Mouse (Mus musculus): Measurements from ENCODE around the gene Tmem53.

Gene Tmem53

GRCm38 (mm10) chr4:117251801-117252316 lies at the start of gene Tmem53, which contains the start of gene Armh1:
TSS of gene Tmem53 (plus strand) at chr4:117251951.
TSS of gene Armh1 (minus strand) at chr4:117252125.
- Histone ChIP-seq H3K27me3 (ENCODE audit: insufficient read depth, low read length) (peaks cover 9% of the 10 kb centered on the region; the same call in 1 of the 2 replicates), H3K9me3 (ENCODE audit: low read length) (peaks cover 4% of the 10 kb centered on the region; the same call in 1 of the 2 replicates), H3K4me3 (replicated peaks; ENCODE audit: low read length) (peak within 1 kb of the TSS; percentile 82), H3K36me3 (ENCODE audit: insufficient read depth, low read length) (no peaks in the 10 kb centered on the region), H3K4me1 (replicated peaks; ENCODE audit: low read depth, low read length) (peaks cover 44% of the 10 kb centered on the region)
- TF ChIP-seq NANOG (IDR thresholded peaks at IDR 0.05; ENCODE audit: borderline replicate concordance, low read length): no peak

- H3K9me3 ChIP-seq (ENCODE audit: low read length): peaks cover 38% of the 10 kb centered on the region
- TF ChIP-seq NANOG (IDR thresholded peaks at IDR 0.05; ENCODE audit: borderline replicate concordance, low read length): no peak
- TF ChIP-seq CTCF (conservative IDR thresholded peaks at IDR 0.05; ENCODE audit: low read length): peak; percentile 48
- H3K4me1 ChIP-seq (replicated peaks; ENCODE audit: low read depth, low read length): no peaks in the 10 kb centered on the region
- no peaks in the 10 kb centered on the region for H3K27me3 ChIP-seq (ENCODE audit: insufficient read depth, low read length)
- no peaks in the 10 kb centered on the region for H3K36me3 ChIP-seq (ENCODE audit: insufficient read depth, low read length)
- no peak overlapping the region for H3K4me3 ChIP-seq (replicated peaks; ENCODE audit: low read length)
Observed at GRCm38 (mm10) chr4:117202046-117202991, 49.4 kb upstream of the Tmem53 start.

- H3K9me3 ChIP-seq (ENCODE audit: low read length): peaks cover 38% of the 10 kb centered on the region
- H3K4me1 ChIP-seq (replicated peaks; ENCODE audit: low read depth, low read length): no peaks in the 10 kb centered on the region
- no peaks in the 10 kb centered on the region for H3K36me3 ChIP-seq (ENCODE audit: insufficient read depth, low read length)
- H3K4me3 ChIP-seq (replicated peaks; ENCODE audit: low read length): no peak overlapping the region
- TF ChIP-seq NANOG (IDR thresholded peaks at IDR 0.05; ENCODE audit: borderline replicate concordance, low read length) (no peak), CTCF (conservative IDR thresholded peaks at IDR 0.05; ENCODE audit: low read length) (no peak), POU5F1 (IDR thresholded peaks at IDR 0.05; ENCODE audit: borderline replicate concordance, low read length) (no peak)
- H3K27me3 ChIP-seq (ENCODE audit: insufficient read depth, low read length): no peaks in the 10 kb centered on the region
Observed at GRCm38 (mm10) chr4:117202992-117203354, 48.8 kb upstream of the Tmem53 start.

GRCm38 (mm10) chr4:117209592-117209991 lies 42.2 kb upstream of the Tmem53 start:
- Histone ChIP-seq H3K4me3 (replicated peaks; ENCODE audit: low read length) (no peak overlapping the region), H3K36me3 (ENCODE audit: insufficient read depth, low read length) (no peaks in the 10 kb centered on the region), H3K27me3 (ENCODE audit: insufficient read depth, low read length) (no peaks in the 10 kb centered on the region), H3K4me1 (replicated peaks; ENCODE audit: low read depth, low read length) (peaks cover 35% of the 10 kb centered on the region), H3K9me3 (ENCODE audit: low read length) (no peaks in the 10 kb centered on the region)
- TF ChIP-seq POU5F1 (IDR thresholded peaks at IDR 0.05; ENCODE audit: borderline replicate concordance, low read length) (no peak), CTCF (conservative IDR thresholded peaks at IDR 0.05; ENCODE audit: low read length) (no peak), NANOG (IDR thresholded peaks at IDR 0.05; ENCODE audit: borderline replicate concordance, low read length) (no peak)

GRCm38 (mm10) chr4:117210147-117211074 lies 41.3 kb upstream of the Tmem53 start:
- Histone ChIP-seq H3K4me3 (replicated peaks; ENCODE audit: low read length) (no peak overlapping the region), H3K9me3 (ENCODE audit: low read length) (no peaks in the 10 kb centered on the region), H3K4me1 (replicated peaks; ENCODE audit: low read depth, low read length) (peaks cover 35% of the 10 kb centered on the region), H3K27me3 (ENCODE audit: insufficient read depth, low read length) (peaks cover 3% of the 10 kb centered on the region; the same call in 1 of the 2 replicates), H3K36me3 (ENCODE audit: insufficient read depth, low read length) (no peaks in the 10 kb centered on the region)
- TF ChIP-seq POU5F1 (IDR thresholded peaks at IDR 0.05; ENCODE audit: borderline replicate concordance, low read length) (peak; percentile 15; the same call in 1 of the 2 replicates), NANOG (IDR thresholded peaks at IDR 0.05; ENCODE audit: borderline replicate concordance, low read length) (no peak), CTCF (conservative IDR thresholded peaks at IDR 0.05; ENCODE audit: low read length) (peak; percentile 91)

GRCm38 (mm10) chr4:117214250-117214649 lies 37.5 kb upstream of the Tmem53 start:
- Histone ChIP-seq H3K27me3 (ENCODE audit: insufficient read depth, low read length) (peaks cover 6% of the 10 kb centered on the region; the same call in 1 of the 2 replicates), H3K4me1 (replicated peaks; ENCODE audit: low read depth, low read length) (peaks cover 41% of the 10 kb centered on the region), H3K36me3 (ENCODE audit: insufficient read depth, low read length) (no peaks in the 10 kb centered on the region), H3K4me3 (replicated peaks; ENCODE audit: low read length) (peak overlapping the region; percentile 61), H3K9me3 (ENCODE audit: low read length) (no peaks in the 10 kb centered on the region)
- TF ChIP-seq CTCF (conservative IDR thresholded peaks at IDR 0.05; ENCODE audit: low read length) (no peak), POU5F1 (IDR thresholded peaks at IDR 0.05; ENCODE audit: borderline replicate concordance, low read length) (no peak), NANOG (IDR thresholded peaks at IDR 0.05; ENCODE audit: borderline replicate concordance, low read length) (no peak)

- TF ChIP-seq POU5F1 (IDR thresholded peaks at IDR 0.05; ENCODE audit: borderline replicate concordance, low read length) (no peak), NANOG (IDR thresholded peaks at IDR 0.05; ENCODE audit: borderline replicate concordance, low read length) (no peak), CTCF (conservative IDR thresholded peaks at IDR 0.05; ENCODE audit: low read length) (no peak)
- peaks cover 6% of the 10 kb centered on the region; the same call in 1 of the 2 replicates for H3K27me3 ChIP-seq (ENCODE audit: insufficient read depth, low read length)
- H3K9me3 ChIP-seq (ENCODE audit: low read length): no peaks in the 10 kb centered on the region
- no peak overlapping the region for H3K4me3 ChIP-seq (replicated peaks; ENCODE audit: low read length)
- peaks cover 30% of the 10 kb centered on the region for H3K4me1 ChIP-seq (replicated peaks; ENCODE audit: low read depth, low read length)
- H3K36me3 ChIP-seq (ENCODE audit: insufficient read depth, low read length): no peaks in the 10 kb centered on the region
Observed at GRCm38 (mm10) chr4:117217029-117217428, 34.7 kb upstream of the Tmem53 start.
